Mouse (Mus musculus) adrenal gland, adult (tissue): ENCODE measurements around the gene Ticam1.
A peak's percentile ranks its signal among the peaks of the same experiment; 100 is the strongest.

ENCODE experiments used
- DNase-seq, 2 experiments: peaks; one replicate each; pipeline ENCODE4 v3.0.0; 2022 to 2023; ENCODE audit warnings: low spot score in 1 of 2; ENCODE audit not compliant: inconsistent age in 2 of 2

Ticam1 gene

DNA sequence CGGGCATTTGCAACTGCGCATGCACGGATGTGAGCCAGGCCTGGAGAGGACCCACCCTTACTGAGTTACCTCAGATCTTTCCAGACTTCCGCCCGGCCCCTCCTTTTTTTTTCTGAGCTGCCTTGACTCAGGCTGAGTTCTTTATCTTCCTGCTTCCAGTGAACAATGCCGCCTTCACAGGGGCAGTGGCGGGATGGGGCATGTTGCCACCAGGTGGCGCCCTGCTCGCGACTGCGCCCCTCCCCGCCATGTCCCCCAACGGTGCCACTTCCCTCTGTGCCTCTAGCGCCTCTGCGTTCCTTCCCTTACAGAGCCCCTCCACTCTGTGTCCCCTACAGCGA is 14.6 kb upstream of the Ticam1 start:
- peak; percentile 94 to 97 for DNase-seq

DNA sequence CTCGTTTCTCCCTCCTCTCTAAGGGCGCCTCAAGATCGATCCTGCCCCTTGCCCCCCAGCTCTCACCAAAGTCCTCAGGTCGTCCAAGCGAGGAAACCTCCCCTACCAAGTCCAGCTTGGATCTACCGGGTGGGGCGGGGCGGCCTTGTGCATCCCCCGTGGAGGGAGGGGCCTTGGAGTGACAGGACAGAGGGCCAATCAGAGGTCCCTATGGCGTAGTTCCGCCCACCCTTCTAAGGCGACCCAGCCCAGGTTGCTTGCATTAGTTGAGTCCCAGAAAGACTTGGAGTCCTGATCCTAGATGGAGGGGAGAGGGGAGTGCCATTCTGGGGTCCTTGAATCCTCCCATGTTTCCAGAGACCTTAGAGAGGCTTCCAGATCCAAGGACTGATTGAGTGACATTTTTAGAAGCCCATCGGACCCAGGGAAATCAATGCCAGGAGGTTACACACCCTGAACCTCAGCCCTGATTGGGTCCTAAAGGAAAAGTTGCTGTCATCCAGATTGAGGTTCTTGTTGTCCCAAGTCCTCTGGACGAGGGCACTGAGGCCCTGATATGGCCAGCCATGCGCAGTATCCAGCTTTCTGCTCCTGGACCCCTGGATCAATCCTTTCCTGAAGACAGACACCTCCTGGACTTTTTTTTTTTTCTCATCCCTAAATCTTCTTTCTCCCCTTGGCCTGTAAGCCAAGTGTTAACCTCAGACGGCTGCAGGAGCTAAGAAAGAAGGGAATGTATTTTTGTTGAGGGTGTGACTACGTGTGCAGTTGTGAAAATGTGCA is 14.0 kb upstream of the Ticam1 start:
- DNase-seq: peak; percentile 97 to 100

DNA sequence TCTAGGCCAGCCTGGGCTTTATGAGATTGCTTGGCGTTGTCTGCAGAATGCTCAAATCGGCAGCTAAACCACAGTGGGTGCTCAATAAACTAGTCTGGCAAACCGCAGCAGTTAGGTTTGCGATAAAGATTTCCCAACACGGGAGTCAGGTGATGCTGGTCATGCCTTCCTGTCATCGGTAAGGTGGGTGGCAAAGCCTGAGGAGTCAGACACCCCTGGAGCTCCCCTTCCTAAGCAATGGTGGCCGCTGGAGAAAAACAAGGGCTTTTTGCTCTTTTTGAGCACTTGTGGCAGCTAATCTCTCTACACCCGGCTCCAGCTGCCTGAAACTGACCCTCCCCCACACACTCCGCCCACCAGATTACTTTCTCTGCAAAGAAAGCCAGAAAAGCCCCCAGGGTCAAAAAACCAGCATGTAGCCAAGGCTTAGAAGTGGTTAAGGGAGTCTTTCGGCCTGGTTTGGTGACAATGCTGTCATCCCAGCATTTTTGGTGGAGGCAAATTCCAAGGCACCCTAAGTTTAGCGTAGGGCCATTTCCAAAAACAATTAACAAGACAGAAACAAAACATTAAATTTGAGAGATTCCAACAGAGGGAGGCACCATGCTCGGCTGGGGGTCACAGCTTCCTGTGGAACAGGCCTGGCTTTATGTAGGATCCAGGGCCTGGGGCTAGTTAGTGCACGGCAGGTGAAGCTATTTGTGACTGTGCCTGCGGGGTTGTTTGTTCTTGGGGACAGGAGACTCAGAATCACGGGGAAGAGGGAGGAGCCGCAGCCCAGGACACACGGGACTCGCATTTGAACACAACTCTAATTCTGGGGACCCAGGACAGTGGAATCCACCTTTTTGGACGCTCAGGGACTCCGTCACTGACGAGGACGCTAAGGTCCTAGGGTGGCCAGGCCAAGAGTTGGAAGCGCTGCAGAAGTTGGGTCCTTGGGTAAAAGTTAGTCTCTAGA is 13.1 kb upstream of the Ticam1 start:
- peak in 1 of 2 experiments; percentile 80 for DNase-seq

DNA sequence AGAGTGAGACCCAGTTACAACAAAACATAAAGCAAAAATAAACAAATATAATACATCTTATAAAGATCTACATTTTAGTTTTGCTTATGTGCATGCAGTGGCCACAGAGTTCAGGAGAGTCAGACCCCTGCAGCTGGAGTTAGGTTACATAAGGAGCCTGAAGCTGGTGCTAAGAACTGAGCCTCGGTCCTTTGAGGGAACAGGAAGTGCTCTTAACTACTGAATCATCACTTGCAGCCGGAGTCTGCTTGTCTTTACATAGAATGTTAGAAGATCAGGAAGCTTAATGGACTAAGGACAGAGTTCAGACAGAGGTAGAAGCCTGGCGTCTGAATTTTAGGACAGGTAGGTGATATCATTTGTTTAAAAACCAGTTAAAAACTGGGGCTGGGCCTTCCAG is 12.3 kb upstream of the Ticam1 start:
- no peak for DNase-seq

DNA sequence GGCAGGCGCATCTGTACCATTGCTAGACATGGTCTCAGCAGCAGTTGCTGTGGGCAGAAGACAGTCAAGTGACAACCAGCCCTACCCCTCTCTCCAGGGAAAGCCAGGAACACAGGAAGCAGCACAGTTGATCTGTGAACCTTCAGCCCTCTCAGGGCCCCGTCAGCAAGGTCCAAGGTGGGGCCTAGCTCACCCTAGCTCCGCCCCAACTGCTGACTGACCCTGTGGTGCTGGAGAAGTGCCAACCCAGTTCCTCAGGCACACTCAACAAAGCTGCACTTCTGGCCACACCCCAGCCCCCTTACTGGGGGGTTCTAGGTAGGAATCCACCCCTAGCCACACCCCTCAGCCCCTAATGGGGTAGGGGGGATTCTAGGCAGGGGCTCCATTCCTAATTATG is 11.2 kb upstream of the Ticam1 start:
- peak; percentile 77 to 90 for DNase-seq

DNA sequence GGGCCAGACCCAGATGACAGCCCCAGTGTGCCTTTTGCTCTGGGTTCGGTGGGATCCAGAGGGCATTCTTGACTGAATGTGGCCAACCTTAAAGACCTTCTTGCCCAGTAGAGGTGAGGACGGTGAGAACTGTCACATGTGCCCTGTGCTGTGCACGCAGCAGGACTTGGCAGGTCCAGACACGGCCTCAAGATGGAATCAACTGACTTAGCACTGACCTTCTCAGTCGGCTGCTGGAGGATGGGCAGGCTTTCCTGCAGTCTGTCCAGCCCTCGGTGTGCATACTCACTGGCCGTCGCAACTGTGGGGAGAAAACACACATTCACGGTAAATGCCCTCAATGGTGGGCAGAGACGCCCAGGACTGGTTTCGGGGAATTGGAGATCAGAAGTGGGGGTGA is 9.4 kb upstream of the Ticam1 start:
- DNase-seq: peak in 1 of 2 experiments; percentile 8

DNA sequence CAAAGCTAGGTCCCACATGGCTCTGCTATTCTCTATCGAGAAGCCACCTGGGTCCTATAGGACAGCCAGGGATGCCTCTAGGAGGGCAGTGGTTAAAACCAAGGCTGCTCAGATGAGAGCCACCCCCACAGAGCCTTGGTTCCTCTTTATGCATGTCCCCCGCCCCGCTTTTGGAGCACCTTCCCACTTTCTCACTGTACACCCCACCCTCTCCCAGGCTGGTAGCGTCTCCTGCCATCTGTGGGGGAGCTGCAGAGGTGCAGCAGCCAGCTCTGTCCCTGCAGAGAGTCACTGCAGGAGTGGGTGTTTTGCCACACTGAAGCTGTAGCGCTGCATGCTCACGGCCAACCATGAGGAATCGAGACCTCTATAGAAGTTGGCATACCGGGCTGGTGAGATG is 6.7 kb upstream of the Ticam1 start:
- DNase-seq: no peak

DNA sequence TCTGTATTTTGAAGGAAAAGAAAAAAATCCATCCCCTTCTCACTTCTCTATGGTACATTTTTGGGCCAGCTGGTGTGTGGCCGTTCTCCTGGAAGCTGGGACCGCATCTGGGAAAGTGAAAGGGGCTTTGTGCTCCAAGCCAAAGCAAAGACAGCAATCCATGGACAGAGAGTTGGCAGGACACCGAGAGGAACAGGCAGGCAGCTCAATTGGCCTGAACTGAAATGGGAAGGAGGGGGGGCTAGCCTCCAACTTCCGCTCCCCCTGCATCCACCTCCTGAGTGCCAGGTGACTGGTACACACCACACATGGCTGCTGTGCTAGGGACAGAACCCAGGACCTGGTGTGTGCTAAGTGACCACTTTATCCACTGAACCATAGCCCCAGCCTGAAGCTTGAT is 6.2 kb upstream of the Ticam1 start:
- DNase-seq: no peak

DNA sequence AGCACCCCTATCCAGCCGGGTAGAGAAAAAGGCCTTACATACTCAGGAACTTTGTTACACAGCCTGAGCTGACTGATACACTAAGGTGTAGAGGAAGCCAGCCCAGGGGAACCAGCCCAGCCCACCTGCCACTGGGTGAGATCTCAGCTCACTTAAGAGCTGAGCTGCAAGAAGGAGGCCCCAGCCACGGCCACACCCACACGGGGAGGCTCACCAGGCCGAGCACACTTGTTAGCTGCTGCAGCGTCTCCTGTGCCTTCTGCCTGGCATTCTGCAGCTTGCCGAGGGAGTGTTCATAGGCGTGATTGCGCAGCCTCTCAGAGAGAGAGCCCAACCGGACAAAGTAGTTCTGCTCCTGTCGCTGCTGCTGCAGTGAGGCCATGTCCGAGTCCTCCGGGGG is 4.6 kb upstream of the Ticam1 start:
- DNase-seq: peak in 1 of 2 experiments; percentile 14

DNA sequence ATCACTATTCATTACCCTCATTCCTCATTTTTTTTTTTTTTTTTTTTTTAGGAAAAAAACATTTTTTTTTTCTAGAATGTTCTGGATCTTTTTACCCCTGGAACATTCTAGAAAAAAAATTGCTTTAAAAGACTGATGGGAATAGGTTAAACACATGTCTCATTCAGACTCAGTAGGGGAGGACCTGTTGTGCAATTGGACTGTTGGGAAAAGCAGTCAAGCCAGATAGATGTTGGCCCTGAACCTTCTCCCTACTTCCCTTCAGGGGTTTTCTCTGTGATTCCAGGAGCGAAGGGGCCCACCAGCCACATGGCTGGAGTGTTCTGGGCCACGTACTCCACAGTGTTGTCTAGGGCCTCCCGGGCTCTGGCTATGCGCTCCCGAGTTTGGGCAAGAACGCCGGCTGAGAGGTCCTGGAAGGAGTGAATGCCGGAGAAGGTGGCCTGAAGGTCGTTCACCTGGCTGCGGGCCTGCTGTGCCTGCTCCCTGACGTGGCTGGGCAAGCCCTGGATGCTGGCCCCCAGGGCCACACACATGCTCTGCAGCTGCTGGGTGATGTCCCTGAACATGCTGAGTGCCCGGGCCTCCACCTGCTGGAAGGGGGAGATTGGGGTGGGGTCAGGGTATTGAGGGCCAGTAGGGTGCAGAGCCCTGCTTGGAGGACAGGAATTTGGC is 3.0 kb upstream of the Ticam1 start:
- DNase-seq: peak in 1 of 2 experiments; percentile 85

DNA sequence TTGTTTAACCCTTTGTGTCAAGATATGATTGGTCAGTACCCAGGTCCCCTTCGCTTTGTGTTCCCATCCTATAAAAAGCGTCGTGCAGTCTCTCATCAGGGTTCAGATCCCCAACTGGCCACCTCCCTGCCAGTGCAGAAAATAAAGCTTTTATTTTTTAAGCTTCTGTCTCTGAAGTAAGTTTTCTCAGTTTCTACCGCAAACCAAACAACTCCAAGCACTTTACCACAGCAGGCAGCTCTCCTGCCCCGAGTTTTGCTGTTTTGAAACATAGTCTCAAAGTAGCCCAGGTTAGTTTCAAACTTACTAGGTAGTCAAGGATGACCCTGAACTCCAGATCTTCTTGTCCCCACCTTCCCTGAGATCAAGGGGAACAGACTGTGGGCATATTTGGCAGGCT is 1.8 kb upstream of the Ticam1 start:
- no peak for DNase-seq

DNA sequence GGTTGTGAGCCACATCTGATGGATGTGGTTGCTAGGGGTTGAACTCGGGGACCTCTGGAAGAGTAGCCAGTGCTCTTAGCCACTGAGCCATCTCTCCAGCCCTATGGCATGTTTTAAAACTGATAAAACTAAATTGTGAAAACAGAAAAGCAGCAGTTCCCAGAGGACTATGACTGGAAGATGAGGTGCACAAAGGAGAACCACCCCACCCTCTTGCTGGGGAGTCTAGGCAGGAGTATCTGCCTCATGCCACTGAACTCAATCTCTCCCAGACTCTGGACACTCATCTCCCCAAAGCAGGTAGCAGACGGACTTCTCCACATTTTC is 944 bp upstream of the Ticam1 start:
- DNase-seq: peak in 1 of 2 experiments; percentile 21

DNA sequence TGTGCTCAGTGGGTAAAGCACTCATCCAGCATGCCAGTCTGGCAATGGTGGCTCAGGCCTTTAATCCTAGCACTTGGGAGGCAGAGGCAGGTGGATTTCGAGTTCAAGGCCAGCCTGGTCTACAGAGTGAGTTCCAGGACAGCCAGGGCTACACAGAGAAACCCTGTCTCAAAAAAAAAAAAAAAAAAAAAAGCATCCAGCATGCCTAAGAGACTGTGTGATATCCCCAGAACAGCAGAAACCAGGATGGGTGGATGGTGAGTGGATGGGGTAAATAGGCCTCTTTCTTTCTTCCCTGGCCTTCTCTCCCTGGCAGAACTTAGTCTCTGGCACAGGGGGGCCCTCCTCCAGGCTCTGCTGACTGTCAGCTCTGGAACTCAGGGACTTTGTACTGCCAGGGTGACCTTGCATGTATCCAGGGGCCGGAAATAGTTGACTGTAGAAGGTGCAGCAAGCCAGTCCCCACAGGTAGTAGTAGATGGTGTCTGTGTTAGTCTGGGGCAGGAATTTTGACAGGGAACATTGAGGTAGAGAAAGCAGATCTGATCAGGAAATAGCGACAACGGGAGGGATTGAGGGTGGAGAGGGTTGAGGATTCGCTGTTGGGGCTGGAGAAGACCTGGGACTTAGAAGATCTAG is 625 bp downstream of the Ticam1 start:
- DNase-seq: peak; percentile 72 to 87

DNA sequence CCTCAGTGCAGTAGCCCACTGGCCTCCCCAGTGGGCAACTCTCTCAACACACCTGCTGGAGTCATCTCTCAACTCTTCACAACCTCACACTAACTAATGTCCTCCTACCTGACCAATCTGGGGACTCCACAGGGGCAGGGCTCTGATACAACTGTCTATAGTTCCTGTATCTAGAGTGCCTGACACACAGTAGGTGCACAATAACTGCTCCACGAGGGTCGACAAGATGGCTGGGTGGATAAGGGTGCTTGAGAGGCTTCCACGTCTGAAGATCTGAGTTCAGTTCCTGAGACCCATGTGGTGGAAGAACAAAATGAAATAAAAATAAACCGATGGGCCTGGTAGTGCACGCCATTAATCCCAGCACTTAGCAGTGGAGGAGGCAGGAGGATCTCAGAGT is 2.6 kb downstream of the Ticam1 start:
- no peak for DNase-seq

DNA sequence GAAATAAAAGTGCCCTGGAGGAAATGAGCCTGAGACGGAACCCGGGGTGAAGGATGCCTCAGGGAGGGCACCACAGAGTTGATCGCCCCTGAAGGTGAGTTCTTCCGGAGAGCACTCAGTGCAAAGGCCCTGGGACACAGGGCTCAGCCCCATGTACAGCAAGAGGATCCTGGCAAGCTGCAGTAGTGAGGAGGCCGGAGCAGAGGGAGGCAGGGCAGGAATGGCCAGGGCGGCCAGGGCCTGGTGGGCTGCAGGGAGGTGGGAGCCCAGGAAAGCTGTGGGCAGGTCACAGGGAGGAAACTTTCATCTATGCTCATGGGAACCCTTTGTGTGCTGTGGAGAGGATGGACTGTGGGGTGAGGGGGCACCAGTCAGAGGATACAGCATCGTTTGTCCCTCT is 3.1 kb downstream of the Ticam1 start:
- no peak for DNase-seq

DNA sequence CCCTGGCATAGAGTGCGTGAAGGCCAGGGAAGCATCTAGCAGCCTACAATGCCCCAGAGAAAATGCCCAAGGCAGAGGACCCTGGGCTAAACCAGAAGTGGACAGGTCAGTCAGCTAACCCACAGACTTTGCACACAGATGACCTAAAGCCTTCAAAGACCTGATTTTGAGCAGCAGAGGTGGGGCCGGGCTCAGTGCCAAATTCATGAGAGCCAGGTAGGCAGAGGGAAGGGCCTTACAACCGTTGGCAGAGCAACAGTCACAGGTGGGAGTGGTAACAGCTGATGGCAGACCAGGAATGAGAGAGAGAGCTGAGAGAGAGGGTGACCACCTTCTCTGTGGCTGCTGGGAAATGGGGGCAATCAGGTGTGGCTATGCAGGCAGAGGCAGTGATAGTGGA is 3.9 kb downstream of the Ticam1 start:
- DNase-seq: peak in 1 of 2 experiments; percentile 54

DNA sequence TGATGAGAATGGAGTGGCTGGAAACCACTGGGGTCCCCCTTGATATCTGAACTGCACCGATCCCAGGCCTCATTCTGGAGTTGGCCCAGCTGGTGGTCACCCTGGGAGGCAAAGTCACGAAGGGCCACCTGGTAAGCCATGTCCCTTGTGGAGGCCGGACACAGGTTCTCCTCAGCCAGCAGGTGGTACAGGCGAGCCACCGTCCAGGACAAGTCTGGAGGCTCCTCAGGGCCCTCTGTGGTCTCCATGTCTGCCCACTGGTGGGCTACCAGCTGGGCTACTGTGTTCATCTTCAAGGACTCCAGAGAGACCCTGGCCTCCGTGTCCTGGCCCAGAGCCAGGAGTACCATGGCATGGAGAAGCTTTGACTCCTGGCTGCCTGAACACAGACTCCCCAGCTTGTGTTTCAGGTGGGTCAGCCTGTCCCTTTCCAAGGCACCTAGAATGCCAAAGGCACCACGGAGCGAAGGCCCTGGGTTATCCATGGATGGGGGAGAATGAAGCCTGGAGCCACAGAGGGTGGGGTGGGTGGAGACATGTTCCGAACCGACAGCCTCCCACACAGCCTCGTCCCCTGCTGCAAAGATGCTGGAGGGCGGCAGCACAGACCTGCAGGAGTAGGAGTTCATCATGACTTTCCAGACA is 4.9 kb downstream of the Ticam1 start:
- DNase-seq: peak in 1 of 2 experiments; percentile 60

DNA sequence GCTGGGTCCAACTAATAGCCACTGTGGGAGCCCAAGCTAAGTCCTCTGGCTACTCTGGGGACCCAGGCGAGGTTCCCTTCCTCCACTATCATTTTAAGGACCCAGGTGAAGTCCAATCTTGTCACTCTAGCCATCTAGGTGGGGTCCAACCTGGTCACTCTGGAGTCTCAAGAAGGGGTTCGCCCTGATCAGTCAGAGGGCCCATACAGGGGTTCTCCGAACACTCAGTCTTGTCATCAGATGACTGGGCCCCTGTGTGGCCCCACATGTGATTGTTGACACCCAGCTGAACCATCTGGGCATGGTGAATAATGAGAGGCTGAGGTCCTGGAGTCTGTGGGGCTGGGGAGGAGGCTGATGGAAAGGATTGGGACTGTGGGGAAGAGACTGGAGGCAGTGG is 6.8 kb downstream of the Ticam1 start:
- no peak for DNase-seq

DNA sequence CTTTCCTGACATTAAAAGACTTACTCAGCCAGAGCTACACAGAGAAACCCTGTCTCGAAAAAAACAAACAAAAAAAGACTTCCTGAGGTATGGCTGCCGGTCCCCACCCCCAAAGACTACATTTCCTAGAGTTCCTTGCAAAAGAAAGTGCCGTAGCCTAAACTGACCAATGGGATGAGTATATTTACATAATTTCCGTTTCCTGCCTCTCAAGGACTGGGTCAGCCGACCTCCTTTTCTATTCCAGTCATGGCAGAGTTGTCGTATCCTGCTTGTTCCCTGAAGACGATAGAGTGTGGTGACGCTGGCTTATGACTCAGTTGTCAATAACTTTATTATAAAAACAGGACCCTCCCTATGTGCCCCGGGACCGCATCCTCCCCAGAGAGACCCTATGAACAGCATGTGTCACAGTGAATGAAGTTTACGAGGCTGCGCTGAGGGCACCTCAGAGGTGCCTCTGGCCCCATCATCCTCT is 7.4 kb downstream of the Ticam1 start:
- DNase-seq: peak; percentile 61 to 87

DNA sequence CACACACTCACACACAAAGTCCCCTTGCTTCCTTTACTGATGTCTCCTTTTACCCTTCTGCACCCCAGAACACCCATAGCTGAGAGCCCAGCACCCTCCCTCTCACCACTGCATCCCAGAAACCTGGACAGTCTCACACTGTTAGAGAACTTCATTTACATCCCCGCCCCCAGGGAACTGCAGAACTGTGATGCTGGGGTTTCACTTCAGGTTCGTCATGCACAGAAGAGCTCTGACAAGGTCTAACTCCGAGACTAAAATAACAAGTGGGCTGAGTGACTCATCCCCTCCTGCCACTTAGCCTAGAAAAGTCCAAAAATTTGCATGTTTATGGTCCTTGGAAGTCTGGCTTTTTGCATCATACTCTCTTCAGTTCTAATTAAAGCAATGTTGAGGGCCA is 10.3 kb downstream of the Ticam1 start:
- DNase-seq: peak; percentile 77 to 91

DNA sequence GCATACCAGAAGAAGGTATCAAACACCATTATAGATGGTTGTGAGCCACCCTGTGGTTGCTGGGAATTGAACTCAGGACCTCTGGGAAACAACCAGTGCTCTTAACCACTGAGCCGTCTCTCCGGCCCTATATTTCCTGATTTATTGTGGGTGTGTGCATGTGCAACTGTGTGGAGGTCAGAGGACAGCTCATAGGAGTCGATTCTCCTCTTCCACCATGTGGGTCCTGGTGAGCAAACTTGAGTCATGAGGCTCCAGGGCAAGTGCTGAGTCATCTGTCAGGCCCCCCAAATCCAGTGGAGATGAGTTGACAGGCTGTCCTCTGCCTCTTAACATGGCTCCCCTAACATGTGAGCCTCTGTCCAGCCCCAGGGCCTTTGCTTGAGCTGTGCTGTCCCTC is 10.7 kb downstream of the Ticam1 start:
- peak in 1 of 2 experiments; percentile 61 for DNase-seq
